Mouse (Mus musculus) natural killer cell, adult 2 months (primary cell): Measurements from ENCODE around the gene Cavin1.

ENCODE experiments used
- DNase-seq, 2 experiments: peaks; one replicate each; pipeline ENCODE4 v3.0.0; 2022; ENCODE audit warnings: low spot score in 2 of 2

Gene Cavin1

DNA sequence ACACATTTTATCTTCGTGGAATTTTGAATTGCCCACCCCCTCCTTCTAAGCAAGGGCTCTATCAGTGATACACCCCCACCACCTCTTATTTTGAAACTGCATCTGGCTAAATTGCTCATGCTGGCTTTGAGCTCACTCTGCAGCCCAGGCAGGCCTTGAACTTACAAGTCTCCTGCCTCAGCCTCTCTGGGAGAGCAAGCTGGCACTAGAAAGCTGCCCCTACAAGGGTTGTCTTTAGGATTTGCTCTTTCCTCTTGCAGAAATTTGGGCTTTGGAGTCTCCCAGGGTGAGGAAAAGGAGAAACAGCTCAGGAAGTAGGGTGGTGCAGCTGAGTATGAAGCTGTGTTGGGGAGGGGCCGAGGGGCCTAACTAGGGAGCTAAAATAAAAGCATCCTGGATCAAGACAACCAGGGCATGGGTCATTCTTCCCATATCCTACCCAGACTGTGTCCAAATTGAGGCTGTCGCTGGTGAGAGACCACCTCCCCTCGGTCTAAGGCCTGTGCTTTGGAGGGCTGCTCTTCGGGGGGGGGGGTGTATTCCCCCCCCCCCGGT is 12.7 kb downstream of the Cavin1 start:
- DNase-seq = no peak

DNA sequence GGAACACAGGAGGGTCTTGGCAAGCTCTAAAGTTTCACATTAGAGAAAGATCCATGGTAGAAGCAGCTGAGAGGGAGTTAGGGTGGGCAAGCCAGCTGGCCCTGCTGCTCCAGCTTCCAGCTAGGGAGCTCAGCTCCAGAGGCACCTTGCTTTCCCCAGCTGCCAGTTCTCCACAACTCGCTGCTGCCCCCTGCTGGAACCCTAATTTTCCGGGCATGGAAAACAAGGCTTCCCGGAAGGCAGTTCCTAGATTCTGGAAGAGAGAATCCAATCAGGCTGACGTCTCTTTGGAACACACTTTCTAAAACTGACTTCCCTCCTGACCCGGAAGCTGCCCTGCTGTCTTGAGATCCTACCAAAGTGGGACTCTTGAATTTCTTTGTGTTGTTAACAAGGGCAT is 13.4 kb downstream of the Cavin1 start:
- peak; percentile 53 to 59 for DNase-seq

DNA sequence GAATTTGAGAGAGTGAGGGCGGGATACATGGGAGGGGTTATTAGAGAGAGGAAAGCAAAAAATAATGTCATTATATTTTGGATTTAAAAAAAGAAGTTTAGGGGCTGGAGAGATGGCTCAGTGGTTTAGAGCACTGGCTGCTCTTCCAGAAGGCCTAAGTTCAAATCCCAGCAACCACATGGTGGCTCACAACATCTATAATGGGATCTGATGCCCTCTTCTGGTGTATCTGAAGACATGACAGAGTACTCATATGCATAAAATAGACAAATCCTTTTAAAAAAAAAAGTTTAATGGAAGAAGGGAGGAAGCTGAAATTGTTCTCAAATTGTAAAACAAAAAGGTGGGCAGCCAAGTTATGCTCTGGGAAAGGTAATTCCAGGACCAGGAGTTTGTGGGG is 21.1 kb downstream of the Cavin1 start:
- DNase-seq = no peak

DNA sequence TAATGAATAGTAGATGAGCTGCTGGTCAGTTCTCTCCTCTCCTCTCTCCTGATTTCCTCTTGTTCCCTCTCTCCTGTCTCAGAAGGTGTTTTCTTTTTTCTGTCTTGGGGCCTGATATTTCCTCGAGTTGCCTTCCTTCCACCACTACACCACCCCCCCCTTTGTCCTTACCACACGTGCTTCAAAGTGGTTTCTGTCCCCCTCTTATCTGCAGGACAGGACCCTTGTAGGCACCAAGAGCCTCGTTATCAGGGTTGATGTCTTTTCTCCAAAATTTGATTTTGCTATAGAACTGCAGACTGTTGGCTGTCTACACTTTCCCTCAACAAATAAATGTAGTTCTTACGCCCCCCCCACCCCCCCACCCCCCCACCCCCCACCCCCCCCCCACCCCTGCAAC is 22.4 kb downstream of the Cavin1 start:
- DNase-seq = no peak

DNA sequence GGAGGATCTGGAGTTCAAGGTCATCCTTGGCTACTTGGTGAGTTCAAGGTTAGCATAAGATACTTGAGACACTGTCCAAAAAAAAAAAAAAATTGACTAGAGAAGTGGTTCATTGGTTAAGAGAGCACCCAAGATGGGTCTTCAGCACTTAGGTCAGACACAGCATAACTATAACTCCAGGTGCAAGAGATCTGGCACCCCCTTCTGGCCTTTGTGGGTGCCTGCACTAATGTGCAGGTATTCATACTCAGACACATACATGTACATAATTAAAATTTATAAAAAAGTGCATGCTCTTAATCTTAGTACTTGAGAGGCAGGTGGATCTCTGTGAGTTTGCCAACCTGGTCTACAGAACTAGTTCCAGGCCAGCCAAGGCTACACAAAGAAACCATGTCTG is 23.1 kb downstream of the Cavin1 start:
- peak in 1 of 2 experiments; percentile 36 for DNase-seq

DNA sequence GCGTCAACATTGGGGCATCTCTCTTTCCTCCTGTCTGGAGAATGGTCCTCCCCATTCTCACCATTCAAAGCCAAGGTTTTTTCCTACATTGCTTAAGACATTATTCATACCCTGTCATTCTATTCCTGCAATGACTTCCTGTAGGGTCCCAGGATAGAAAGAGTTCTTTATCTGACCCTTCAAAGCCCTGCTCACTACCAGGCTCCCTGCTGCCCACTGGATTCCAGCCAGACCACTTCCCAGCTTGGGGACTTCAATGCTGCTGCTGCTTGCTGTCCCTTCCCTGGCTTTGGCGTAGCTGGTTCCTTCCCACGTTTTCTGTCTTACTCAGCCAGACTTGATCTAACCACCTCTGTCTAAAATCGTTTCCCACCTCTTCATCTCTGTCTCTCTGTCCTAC is 23.8 kb downstream of the Cavin1 start:
- DNase-seq = no peak

DNA sequence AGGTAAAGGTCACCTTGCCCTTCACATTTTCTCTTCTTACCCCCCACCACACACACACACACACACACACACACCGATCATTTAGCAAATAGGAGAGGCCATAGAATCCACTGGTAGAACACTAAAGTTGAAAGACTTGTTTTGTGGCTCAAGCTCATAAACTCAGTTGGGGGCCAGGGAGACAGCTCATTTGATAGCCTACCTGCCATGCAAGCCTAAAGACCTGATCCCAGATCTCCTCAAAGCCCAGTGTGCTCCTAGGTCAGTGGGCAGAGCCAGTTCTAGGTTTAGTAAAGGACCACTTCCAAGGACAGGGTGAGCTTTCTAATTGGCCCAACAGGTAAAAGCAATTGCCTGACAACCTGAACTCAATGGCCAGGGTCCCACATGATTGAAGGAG is 28.3 kb downstream of the Cavin1 start:
- DNase-seq = no peak

DNA sequence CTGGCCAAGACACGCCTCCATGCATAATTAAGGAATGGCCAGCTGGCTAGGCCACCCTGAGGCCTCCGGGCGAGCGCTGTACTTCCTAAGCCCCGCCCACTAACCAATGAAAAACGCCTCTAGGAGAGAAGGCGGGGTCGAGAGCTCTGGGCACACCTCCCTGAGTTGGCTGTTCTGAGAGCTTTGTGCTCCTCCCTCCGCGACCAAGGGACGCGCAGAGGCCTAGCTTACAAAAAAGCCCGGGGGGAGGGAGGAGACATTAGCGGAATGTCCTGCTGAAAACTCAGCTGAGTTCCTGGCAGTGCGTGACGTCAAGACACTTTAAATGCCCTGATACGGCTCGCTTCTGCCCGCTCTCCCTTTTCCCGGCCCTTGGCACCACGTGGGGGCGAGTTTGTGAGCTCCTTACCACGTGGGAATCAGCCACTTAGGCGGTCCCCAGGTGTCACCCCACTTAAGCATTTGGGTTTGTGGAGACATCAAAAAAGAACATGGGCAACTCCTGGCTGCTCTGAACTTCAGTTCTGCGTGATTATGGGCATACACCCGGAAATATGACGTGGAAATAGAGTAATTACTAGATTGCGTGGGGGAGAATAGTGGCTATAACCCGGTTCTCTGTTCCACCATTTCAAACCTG is 31.1 kb downstream of the Cavin1 start, which contains the start of gene Stat3:
Gene Stat3, minus strand, starts transcription at position 29 of the 640 bp plus-strand sequence.
- DNase-seq = peak; percentile 99 to 100

DNA sequence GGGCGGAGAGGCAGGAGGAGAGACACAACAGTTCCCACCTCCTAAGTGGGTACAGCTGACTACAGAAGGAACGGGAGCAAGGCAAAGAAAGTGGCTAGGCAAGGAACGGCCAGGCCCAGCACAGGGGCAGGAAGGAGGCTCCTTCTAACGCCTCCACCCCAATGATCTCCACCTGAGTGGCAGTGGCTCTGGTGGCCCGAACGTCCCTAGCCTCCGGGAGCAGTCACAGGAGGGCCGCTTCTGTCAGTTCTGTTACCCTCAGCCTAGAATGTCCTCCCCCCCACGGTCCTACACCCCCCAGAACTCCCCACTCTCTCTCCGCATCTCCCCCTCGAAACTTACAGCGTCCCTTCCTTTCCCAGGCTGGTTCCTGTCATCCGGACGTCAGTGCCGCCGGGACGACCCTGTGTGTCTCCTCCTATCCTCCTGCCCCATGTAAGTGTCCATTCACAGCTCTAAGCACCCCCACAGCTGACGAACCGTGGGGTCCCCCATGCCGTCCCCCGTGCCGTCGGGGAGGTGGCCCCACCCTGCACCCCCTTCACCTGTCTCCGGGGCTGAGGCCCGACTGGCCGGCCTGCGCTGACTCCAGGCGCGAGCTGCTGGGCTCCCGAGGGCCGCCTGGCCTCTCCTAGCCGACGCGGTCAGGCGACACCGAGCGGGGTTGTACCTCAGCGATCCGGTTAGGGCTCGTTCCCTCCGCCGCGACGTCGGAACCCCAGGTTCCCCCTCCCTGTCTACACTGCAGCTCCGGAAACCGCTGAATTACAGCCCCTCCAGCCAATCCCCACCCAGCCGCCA is 31.8 kb downstream of the Cavin1 start:
- DNase-seq = peak; percentile 21 to 23

DNA sequence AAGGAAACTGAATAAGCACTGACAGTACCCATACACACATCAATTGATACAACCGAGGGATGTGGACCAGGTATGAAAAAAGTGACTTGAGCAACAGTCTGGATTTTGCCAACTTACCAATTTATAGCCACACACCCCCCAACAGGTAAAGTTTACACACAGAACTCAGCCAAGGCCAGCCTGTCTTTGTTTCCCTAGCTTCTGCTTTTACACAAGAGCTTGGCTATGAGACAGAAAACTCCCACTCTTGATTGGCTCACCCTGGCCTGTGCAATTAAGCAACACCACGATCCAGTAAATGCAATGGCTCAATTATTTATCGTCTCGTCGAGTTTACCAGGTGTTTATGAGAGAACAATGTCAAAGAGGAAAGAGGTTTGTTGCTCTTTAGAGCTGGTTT is 32.6 kb downstream of the Cavin1 start:
- DNase-seq = peak in 1 of 2 experiments; percentile 25

DNA sequence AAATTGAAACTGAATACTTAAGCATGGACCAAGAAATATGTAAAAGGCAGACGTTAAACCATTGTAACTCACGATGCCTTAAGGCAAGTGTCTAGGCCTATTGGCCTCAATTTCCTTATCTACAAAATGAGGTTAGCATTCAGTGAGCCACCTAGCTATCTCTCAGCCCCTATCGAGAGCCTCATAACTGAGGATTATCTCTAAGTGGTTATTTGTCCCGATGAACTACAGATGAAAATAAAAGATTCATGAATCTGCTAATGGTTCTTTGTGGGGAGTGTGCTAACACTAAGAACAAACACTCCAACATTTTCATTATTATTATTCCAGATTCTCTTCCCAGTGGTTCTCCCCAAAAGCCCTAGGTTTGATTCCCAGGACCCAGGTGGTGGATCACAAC is 33.4 kb downstream of the Cavin1 start:
- no peak for DNase-seq

DNA sequence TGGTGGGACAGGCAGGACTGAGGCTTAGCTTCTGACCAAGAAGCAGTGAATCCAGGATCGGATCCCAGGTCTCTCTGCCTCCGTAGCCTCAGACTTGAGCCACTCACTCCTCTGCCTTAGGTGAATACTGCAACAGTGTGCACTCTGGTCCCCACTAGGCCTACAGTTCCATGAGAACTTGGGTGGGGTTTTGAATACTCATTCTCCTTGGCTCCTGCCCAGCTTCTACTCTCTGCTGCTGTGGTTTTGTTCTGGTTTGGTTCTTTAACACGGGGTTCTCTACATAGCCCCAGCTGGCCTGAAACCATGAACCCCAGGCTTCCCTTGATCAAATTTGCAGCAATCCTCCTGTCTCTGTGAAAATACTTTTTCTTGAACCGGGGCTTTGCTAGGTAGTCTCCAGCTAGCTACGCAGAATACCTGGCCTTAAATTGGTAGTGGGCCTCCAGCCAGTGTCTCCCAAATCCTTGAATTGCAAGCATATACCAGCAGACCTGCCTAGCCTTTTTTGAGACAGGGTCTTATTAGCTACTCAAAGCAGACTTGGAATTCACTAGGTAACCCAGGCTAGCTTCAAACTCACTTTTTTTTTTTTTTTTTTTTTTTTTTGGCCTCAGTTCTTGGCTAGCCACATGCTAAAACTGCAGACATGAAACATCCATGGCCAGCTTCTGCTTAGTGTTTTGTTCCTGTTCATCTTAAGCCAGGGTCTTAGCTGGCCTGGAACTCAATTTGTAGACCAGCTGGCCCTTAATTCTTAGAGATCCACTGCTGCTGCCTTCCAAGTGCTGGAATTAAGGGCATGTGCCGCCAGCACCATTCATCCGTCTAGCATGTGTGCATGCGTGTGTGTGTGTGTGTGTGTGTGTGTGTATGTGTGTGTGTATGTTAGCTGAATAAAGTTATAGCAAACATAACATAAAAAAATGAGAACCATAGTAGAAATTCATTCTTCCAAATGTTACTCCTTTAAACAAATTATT is 35.0 kb downstream of the Cavin1 start:
- no peak for DNase-seq

DNA sequence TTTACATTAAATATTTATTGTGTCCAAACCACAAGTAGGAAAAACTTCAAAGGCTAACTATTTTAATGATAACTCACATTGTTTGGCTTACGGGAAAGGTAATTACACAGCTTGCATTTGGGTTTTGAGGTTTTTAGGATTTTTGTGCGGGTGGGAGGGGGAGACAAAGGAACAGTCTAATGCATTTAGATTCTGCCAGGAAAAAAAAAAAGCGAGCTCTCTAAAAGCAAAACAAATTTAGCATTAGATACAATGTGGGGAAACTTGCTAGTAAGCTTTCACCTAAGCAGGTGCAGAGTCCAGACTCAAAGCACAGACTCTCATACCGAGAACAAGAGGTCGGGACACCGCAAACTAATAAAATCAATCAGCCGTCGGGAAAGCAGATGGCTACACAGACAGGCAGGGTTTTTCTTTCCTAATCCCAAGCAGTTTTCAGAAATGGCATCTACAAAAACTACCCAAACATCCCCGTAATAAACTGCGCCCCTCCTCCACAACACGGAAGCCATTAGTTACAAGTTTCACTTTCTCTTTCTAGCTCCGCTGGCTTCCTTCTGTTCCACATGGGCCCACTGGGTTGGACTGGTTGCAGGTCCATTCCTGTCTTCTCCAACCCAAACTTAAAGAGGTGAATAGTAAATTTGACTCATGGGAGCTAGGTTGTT is 39.3 kb downstream of the Cavin1 start:
- peak; percentile 54 to 68 for DNase-seq

DNA sequence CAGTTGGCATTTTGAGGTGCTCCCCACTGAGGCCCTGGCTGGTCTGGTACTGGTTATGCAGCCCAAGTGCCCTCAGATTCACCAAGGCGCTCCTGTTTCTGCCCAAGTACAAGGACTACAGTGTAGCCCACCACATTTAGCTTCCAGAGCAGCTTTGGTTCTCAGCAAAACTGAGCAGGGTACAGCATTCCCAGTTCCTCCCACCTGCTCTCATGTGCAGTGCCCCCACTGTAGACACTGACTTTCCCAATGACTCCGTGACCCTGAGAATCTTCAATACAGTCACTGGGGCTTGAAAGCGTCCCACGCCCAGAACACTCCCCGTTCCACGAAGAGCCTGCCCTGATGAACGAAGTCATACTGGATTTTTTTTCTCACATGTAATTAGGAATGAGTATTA is 40.1 kb downstream of the Cavin1 start:
- no peak for DNase-seq

DNA sequence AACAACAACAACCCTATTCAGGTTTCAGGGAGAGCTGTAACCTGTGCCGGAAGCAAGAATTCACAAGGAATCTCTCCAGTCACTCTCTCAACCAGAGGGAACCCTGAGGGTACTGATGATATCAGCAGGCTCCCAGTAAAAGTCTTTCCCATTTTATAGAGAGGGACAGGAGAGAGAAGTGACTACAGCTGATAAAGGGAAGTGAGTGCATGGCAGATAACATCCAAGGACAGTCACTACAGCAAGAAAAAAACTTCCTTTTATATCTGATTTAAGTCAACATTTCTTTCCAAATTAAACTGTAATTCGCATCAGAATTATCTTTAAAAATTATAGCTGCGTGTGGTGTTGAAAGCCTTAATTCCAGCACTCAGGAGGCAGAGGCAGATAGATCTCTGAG is 43.3 kb downstream of the Cavin1 start:
- DNase-seq = no peak

DNA sequence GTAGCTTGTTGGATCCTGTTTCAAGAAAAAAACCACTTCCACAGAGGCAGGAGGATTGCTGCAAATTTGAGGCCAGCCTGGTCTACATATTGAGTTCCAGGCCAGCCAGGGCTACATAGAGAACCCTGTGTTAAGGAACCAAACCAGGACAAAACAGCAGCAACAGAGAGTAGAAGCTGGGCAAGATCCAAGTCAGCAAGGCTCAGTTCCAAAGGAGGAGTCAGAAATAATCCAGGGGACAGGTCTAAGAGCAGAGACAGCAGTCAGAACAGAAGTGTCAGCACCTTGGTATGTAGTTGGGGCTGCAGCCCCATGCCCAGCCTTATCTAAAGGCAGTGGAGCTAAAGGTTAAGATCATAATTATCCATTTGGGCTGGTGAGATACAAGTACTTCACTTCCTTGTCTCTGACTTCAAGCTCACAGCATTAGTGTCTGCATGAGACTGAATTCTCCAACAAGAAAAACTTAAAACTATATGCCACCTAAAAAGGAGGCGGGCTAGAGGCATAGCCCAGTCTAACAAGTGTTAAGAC is 46.2 kb downstream of the Cavin1 start:
- DNase-seq = no peak

DNA sequence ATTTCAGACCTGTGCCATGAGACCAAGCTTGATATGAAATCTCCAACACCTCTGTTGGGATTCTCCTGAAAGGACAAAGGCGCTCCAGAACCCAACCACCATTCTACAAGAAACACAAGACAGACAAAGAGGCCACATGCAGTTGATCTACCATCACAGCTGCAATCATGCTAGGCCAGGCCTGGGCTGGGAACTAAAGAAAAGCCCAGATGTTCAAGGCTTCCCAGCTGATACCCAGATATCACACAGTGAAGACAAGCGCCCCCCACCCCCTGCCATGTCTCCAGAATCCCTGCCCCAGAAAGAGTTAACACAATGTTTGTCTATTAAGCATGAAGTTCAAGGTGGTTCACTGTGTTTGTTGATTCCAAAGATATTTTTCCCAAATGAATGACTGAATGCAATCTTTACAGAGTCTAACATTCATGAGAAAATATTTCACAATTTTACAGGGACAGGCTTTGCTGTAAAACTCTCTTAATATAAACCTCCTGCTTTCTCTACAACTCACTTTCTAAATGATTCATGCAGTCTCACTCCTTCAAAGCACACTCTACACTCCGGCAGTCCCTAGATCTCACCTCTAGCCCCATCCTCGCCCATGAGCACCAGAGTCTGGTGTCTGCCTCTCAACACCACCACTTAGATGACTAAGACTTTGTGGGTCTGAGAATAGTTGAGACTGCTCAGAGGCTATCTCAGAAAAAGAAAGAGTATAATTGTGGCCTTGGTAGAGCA is 49.6 kb downstream of the Cavin1 start:
- peak in 1 of 2 experiments; percentile 24 for DNase-seq

DNA sequence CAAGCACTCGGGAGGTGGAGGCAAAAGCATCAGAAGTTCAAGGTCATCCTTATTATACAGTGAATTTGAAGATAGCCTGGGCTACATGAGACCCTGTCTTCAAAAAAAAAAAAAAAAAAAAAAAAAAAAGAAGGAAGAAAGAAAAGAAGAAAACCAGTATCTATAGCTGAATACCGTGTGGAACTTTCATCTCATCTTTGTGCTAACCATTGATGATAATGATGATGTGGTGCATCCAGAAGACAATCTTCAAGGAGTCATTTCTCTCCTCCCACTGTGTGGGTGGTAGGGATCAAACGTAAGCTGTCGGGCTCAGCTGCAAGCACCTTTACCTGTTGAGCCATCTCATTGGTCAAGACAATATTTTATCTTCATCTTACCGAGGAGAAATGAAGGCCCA is 52.7 kb downstream of the Cavin1 start:
- DNase-seq = no peak

DNA sequence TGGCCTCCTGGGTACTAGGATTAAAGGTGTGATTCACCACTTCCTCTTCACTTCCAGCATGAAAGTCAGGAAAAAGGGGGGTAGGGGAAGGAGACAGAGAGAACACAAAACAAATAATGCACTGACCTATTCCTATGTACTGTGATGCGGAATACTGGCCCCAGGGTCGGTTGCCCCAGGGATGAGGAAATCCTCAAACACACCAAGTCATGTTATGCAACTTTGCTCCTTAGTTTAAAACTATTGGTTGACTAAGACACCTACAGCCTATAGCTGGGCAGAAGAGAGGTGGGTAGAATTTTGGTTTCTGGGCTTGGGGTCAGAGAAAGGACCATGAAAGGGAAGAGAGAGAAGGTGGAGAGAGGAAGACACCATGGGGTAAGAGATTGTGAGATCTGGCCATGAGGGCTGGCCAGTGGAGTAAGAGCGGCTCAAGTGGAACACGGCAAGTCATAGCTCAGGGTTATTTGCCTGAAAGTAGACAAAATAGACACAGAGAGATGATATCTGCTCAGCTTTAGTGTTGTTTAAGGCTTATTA is 54.2 kb downstream of the Cavin1 start:
- DNase-seq = no peak

DNA sequence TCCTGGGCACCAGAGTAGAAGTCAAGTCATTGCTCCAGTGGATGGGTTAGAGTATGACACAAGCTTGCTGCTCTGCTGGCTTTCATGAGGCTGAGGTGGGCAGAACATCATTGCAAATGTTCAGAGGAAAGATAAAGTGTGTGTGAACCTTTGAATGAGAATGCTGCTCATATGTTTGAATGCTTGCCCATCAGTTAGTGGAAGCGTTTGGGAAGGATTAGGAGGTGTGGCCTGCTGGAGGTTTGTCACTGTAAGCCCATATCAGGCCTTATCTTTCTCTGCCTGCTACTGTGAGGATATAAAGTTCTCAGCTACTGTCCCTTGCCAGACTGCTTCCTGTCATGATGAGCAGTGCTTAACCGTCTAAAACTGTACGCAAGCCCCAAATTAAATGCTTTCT is 55.6 kb downstream of the Cavin1 start:
- DNase-seq = no peak
